Mouse (Mus musculus) frontal cortex, postnatal 10 days (tissue): ENCODE measurements at regions not wholly inside any gene's neighbourhood (a gene's known extent, or its start where the extent isn't known, plus 50 kb on each side); places are given as distances from the start of the nearest gene placed in this dataset.

Source experiments
- DNase-seq, 2 experiments: peaks; one replicate each; pipeline ENCODE4 v3.0.0; 2022; ENCODE audit warnings: low spot score in 2 of 2, mixed read lengths in 1 of 2

- no peak for DNase-seq
Measured at GRCm38 (mm10) chr16:24149441-24149840, 160.8 kb upstream of the Bcl6 start.

GRCm38 (mm10) chr16:24143894-24144293 lies 155.2 kb upstream of the Bcl6 start:
- no peak for DNase-seq

GRCm38 (mm10) chr16:24142915-24143541 lies 154.4 kb upstream of the Bcl6 start:
- no peak for DNase-seq

GRCm38 (mm10) chr16:24139109-24139508 lies 150.5 kb upstream of the Bcl6 start:
- no peak for DNase-seq

DNA sequence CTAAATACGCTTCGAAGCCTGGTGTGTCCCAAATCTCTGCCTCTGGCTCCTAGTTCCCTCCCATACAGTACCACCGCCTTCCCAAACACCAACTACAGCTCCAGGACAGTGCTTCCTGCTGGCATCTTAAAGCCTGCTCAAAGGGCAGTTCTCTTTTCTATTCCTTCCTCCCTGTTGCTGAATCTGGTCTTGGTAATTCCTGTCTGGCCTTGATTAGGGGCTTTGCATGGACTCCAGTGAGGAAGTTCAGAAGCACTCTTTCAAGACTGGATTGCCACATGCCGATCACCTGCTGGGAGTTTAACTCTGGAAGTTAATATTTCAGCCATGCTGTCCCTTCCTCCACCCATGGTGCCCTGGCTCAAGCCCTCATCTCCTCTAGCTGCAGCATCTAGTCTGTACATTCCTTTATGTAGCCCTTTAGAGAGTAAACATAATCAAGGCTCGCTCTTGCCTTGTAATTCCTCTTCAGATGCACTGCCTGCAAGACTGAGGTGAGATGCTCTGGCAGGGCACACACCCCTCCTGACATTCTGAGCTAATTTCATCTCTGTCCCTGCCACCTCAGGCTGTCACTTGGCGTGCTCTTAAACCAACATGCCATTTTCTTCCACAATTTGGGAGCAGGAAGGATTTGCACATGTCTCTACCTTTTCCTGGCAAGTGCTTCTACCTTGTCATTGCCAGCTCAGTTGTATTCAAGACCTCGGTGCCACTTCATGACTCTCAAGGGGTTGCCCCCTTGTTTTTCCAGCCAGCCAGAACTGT lies 148.8 kb upstream of the Bcl6 start:
- DNase-seq, result no peak

- DNase-seq, result no peak
Measured at GRCm38 (mm10) chr16:24136483-24137148, 148.0 kb upstream of the Bcl6 start.

DNA sequence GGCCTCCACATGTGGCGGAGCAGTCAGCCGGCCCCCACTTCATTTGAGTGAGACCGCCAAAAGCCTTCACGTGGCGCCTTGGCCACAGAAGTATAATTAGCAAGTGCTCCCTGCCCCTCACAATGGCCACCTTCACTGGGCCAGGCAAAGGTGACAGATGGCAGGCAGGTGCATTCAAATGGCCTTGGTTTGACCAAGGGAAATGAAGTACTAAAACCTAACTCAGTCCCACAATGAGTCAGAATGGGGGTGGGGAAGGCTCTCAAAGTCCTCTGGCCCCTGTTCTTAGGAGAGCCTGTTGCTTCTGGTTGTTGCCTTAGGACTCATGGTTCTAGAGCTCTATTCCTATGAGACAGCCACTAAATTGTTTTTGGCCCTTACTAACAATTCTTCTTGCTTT lies 147.2 kb upstream of the Bcl6 start:
- no peak for DNase-seq

- no peak for DNase-seq
Measured at GRCm38 (mm10) chr16:24135351-24135750, 146.7 kb upstream of the Bcl6 start.

GRCm38 (mm10) chr16:24134486-24135050 lies 145.9 kb upstream of the Bcl6 start:
- no peak for DNase-seq

- DNase-seq, result no peak
Measured at GRCm38 (mm10) chr16:24130646-24131045, 142.0 kb upstream of the Bcl6 start.

GRCm38 (mm10) chr16:24129701-24130100 lies 141.0 kb upstream of the Bcl6 start:
- no peak for DNase-seq

DNA sequence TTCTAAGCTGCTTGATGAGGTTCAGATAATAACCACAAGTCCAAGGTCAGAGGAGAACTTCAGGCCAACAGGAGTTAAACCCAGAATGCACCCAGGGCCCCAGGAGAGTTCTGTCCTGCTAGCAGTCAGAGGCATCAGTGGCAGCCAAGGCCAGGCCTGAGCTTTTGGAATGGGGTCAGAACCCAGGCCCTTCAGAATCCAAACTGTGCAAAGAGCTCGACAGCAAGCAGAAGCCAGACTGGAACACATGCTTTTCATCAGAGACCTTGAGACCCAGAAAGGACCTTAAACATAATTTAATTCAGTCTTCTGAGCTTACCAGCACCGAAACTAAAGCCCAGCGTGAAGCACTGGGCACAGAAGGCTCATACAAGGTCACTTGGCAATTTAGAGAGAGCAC lies 139.9 kb upstream of the Bcl6 start:
- DNase-seq, result no peak

DNA sequence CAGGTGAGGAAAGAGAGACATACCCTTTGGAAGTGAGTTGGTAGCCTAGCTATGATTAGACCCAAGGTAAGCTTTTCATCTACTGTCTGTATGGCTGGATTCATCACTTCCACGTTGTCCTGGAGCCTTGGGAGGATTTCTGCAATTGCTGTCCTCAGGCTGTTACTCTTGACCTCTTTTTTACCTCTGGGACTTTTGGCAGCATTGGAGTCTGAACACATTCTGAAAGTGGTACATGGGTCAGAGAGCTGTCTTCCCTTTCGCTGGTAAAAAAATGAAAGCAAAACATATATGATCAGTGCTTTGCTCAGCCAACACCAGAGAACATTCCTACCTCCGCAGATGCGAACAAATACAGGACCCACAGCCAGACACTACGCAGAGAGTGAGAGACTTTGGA lies 136.1 kb upstream of the Bcl6 start:
- DNase-seq, result no peak

- DNase-seq, result no peak
Measured at GRCm38 (mm10) chr16:24124083-24124482, 135.4 kb upstream of the Bcl6 start.

DNA sequence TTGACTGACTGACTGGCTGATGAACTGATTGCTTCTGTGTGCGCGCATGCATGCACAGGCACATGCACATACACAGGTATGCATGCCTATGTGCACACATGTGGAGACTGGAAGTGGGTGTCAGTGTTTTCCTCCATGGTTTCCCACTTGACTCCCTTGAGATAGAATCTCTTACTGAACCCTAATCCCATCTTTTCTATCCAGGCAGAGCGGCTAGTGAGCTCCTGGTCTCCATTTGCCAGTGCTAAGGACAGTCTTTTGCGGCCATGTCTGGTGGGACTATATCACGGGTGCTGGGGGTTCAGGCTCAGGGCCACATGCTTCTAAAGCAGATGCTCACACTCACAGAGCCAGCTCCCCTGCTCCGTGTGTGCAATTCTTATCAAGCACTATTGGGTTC lies 133.0 kb upstream of the Bcl6 start:
- no peak for DNase-seq

DNA sequence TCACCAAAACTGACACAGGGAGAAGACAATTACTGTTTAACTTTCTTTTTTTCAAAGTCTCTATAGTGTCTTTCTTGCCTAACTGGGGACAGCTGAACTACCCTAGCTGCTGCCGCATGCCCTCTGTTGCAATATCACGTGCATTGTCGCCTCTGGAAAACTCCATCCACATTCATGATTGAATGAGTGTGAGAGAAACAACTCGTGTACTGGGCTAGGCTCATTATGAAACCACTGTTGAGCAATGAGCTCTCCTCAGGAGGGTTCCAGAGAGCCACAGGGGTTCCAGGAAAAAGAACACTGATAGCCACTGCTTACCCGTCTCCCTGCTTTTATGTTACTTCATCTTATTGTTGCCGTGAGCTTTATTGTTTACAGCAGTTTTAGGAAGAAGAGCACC lies 132.2 kb upstream of the Bcl6 start:
- no peak for DNase-seq

GRCm38 (mm10) chr16:24118487-24118886 lies 129.8 kb upstream of the Bcl6 start:
- DNase-seq, result no peak

DNA sequence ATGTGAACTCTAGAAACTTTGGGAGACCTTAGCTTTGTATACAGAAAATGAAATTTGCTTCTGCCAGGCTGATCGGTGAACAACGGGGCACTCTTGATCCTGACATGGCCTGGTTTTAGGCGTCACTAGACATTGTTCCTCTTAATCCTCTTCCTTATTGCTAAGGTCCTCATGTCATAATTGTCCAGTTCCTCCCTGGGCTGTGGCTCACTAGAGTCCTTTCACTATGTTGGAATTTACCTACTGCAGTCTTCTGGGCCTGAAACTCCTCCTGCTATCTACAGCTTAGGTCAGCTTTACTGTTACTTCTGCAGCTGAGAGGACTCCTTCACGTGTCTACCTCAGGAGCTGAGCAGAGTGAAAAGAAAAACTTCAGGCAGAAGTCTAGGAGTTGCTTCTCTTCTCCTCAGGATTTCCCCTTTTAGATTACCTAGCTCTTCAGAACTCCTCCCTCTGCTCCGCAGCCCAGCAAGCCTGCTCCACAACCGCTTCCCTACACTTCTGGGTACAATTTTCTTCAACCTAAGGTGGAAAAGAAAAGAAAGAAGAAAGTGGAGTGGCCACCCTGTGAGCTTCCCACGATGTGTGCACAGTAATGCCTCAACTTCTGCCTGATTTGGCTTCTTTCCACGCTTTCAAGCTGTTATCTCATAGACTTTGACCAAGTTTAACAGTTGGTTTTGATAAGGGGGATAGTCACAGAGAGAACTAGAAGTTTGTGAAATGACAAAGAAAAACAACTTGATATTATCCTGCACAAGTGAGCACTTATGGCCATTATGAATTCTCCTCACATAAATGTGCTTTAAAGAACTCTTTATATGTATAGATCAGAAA lies 114.4 kb upstream of the Bcl6 start:
- DNase-seq, result no peak

DNA sequence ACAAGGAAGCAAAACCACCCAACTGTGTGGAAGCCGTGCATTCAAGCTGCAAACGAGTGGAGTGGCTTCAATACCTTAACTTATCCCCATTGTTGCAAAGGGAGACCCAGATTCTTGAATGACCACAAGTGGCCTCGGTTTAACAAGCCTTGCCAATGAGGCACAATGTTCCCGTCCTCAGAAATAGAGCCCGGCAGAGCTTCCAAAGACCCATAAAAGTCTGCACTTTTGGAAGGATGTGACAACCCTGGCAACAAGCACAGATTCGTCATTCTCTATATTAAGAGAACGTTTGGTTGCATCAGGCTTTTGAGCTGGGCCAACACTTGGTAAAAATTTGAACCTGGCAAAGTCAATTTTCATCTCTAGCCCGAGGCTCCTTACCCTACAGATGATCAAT lies 108.9 kb upstream of the Bcl6 start:
- DNase-seq, result no peak

- DNase-seq, result no peak
Measured at GRCm38 (mm10) chr16:24096076-24096475, 107.4 kb upstream of the Bcl6 start.

- no peak for DNase-seq
Measured at GRCm38 (mm10) chr16:24095630-24096029, 107.0 kb upstream of the Bcl6 start.

DNA sequence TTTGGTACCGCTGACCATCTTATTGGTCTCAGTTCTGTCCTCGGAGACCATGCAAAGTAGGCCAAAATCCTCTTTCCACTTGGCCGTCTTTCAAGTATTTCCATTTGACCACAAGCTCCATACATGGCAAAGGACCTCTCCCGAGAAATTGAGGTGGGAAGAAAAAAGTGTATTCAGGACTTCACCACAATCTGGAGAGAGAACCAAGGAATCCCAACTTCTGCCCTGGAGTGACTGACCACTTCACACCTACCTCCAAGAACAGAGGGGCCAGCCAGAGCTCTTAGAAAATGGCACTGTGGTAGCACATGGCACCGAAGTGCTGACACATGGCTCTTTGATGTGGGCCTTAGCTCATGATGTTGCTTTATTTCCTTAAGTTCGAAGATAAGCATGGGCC lies 105.9 kb upstream of the Bcl6 start:
- DNase-seq, result no peak
